Mouse (Mus musculus): Measurements from ENCODE around the gene Rere. TPM values are rescaled to one million over a fixed set of nuclear protein-coding genes. Genes with fewer than 3 reads are reported as not detected.
A peak's percentile ranks its signal among the peaks of the same experiment; 100 is the strongest.

The Rere gene
- total RNA-seq, 2 experiments from 2014 or later, result 22.7 to 78.8 TPM

- ATAC-seq (replicated peaks; ENCODE audit: poor library complexity, severe bottlenecking), result no peak; the same call in 1 of the 2 replicates
Observed at GRCm38 (mm10) chr4:150373111-150374109, 92.0 kb downstream of the Rere start.

- no peak for ATAC-seq (replicated peaks; ENCODE audit: poor library complexity, severe bottlenecking)
Observed at GRCm38 (mm10) chr4:150374651-150375447, 93.4 kb downstream of the Rere start.

GRCm38 (mm10) chr4:150375448-150375935, 94.0 kb downstream of the Rere start:
- ATAC-seq (replicated peaks; ENCODE audit: poor library complexity, severe bottlenecking), result no peak

- no peak for ATAC-seq (replicated peaks; ENCODE audit: poor library complexity, severe bottlenecking)
Observed at GRCm38 (mm10) chr4:150379313-150379712, 97.9 kb downstream of the Rere start.

- no peak for ATAC-seq (replicated peaks; ENCODE audit: poor library complexity, severe bottlenecking)
Observed at GRCm38 (mm10) chr4:150379772-150380171, 98.3 kb downstream of the Rere start.

GRCm38 (mm10) chr4:150380273-150380672, 98.8 kb downstream of the Rere start:
- ATAC-seq (replicated peaks; ENCODE audit: poor library complexity, severe bottlenecking), result no peak

GRCm38 (mm10) chr4:150382504-150382903, 101.1 kb downstream of the Rere start:
- ATAC-seq (replicated peaks; ENCODE audit: poor library complexity, severe bottlenecking), result no peak

- no peak for ATAC-seq (replicated peaks; ENCODE audit: poor library complexity, severe bottlenecking)
Observed at GRCm38 (mm10) chr4:150384405-150384804, 103.0 kb downstream of the Rere start.

GRCm38 (mm10) chr4:150384899-150385298, 103.5 kb downstream of the Rere start:
- ATAC-seq (replicated peaks; ENCODE audit: poor library complexity, severe bottlenecking), result peak; percentile 74

GRCm38 (mm10) chr4:150388518-150388917, 107.1 kb downstream of the Rere start:
- ATAC-seq (replicated peaks; ENCODE audit: poor library complexity, severe bottlenecking), result peak; percentile 14; the same call in 1 of the 2 replicates

- ATAC-seq (replicated peaks; ENCODE audit: poor library complexity, severe bottlenecking), result no peak
Observed at GRCm38 (mm10) chr4:150393607-150394006, 112.2 kb downstream of the Rere start.

GRCm38 (mm10) chr4:150394091-150394490, 112.6 kb downstream of the Rere start:
- no peak for ATAC-seq (replicated peaks; ENCODE audit: poor library complexity, severe bottlenecking)

- no peak for ATAC-seq (replicated peaks; ENCODE audit: poor library complexity, severe bottlenecking)
Observed at GRCm38 (mm10) chr4:150396339-150396738, 114.9 kb downstream of the Rere start.

GRCm38 (mm10) chr4:150396826-150397620, 115.6 kb downstream of the Rere start:
- peak; percentile 44 for ATAC-seq (replicated peaks; ENCODE audit: poor library complexity, severe bottlenecking)

- ATAC-seq (replicated peaks; ENCODE audit: poor library complexity, severe bottlenecking), result no peak
Observed at GRCm38 (mm10) chr4:150399032-150399431, 117.6 kb downstream of the Rere start.

- no peak for ATAC-seq (replicated peaks; ENCODE audit: poor library complexity, severe bottlenecking)
Observed at GRCm38 (mm10) chr4:150401830-150402607, 120.6 kb downstream of the Rere start.

GRCm38 (mm10) chr4:150402608-150402985, 121.2 kb downstream of the Rere start:
- ATAC-seq (replicated peaks; ENCODE audit: poor library complexity, severe bottlenecking), result no peak

GRCm38 (mm10) chr4:150403941-150404340, 122.5 kb downstream of the Rere start:
- no peak for ATAC-seq (replicated peaks; ENCODE audit: poor library complexity, severe bottlenecking)

GRCm38 (mm10) chr4:150404583-150404982, 123.1 kb downstream of the Rere start:
- no peak for ATAC-seq (replicated peaks; ENCODE audit: poor library complexity, severe bottlenecking)
